Mouse (Mus musculus): ENCODE measurements around the gene Zbtb20.

DNA sequence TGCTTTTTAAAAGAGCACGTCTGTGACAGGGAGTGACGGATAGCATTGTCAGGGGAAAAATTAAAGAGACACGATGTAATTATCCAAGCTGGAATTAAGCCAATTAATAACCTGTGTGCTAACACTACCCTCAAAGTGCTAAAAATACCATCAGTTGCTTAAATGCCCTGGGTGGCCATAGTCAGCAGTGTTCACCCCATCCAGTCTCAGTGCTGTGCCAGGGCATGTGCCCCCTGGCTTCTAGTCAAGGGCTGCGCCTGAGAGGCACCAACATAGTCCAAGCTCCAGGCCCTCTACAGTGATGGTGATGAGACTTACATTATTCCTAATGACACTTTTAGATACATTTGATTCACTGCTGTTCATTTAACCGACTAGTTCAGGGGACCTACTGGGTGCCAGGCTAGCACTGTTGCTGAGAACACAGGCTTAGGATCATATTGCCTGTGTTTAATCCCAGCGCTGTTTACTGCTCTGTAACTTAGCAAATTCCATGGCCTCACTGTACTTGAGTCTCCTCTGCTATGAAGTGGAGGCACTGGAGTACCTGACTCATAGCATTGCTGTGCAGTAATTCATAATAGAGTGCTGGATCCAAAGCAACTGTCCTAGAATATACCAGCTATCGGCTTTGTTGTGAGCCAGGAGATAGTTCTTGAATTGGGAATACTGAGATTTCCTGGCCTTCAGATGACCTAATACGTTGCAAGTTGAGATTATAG lies 624.6 kb downstream of the Zbtb20 start:
- TF ChIP-seq CTCF (IDR thresholded peaks at IDR 0.05; ENCODE audit: control insufficient read depth, insufficient read depth, low read length): no peak
- TF ChIP-seq POLR2A (IDR thresholded peaks at IDR 0.05; ENCODE audit: borderline replicate concordance, control insufficient read depth, low read depth, low read length): no peak

All from bone marrow, adult 2 months (tissue).